Mouse (Mus musculus): ENCODE data around the gene Bicc1.

DNA sequence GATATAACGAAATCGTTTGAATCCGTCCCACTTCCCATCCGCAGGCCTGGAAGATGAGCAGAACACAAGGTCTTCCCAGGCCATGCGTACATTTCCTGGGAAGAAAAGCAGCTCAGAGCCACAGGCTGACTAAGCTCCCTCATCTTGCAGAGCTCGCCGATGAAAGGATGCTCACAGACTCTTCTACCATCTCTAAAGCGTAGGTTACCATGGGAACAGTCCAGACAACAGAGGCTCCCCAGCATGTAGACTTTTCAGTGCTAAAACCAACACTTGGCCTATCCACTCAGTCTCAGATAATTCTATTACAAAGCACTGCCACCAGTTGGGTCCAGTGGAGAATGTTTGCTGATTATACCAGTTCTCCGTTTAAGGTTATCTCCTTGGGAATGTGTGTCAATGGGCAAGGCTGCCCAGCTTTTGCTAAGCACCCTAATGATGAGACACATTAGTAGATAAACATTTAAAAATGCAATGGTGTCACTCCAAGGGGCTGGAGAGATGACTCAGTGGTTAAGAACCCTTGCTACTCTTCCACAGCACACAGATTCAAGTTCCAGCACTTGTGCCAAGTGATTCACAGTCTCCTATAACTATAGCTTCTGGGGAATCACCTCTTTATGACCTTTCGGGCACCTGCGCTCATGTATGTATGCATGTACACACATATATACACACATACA, 258.2 kb downstream of the Bicc1 start:
- no peak for TF ChIP-seq CTCF (conservative IDR thresholded peaks at IDR 0.05; ENCODE audit: low read length)
- no peak for TF ChIP-seq NANOG (IDR thresholded peaks at IDR 0.05; ENCODE audit: borderline replicate concordance, low read length)

All from E14TG2a.4 (cell line).